In genomic region chr4:121240637-121241611, GRCm38 (mm10) we compare ENCODE assay signal across 9 mouse cellular contexts. TPM values are rescaled to one million over a fixed set of nuclear protein-coding genes. Genes with fewer than 3 reads are reported as not detected.
DNase-seq lines count a peak whose midpoint lies in the region; ATAC-seq and TF ChIP-seq lines count a peak whose summit lies in the region.
"Had no signal": no experiment of that assay in that cellular context is flagged by ENCODE, and none has a peak within 500 bp of the region (broad histone marks: within the 10 kb centered on the region; RNA-seq: fewer than 3 reads in every experiment).

No protein-coding gene starts in this region.

- no peaks in the 10 kb centered on the region for H3K27me3 ChIP-seq in hindbrain, embryonic 12.5 days
- H3K27me3 ChIP-seq: stomach, embryonic 15.5 days had no signal

- no peak overlapping the region for H3K4me2 ChIP-seq in hindbrain, embryonic 12.5 days (replicated peaks)
- H3K4me2 ChIP-seq: stomach, embryonic 15.5 days had no signal

- peak; percentile 52; the same call in 1 of the 2 replicates for ATAC-seq in hindbrain, embryonic 12.5 days (ENCODE audit: low FRiP score)

- in situ Hi-C loops in ES-E14 (cut with MboI; ENCODE audit: low sequenced_read_pairs in 2 of 2, unreplicated experiment in 2 of 2), result no loop called here

- 44% methylated on average over 14 of the region's 14 CpGs for WGBS in hindbrain, embryonic 12.5 days

- peaks cover 2 to 7% of the 10 kb centered on the region in 2 experiments; a peak in 2 of 4 replicates for H3K4me1 ChIP-seq in ES-E14 (ENCODE audit: control insufficient read depth in 2 of 2, insufficient read depth in 2 of 2, low read length in 2 of 2, poor library complexity in 1 of 2)
- H3K4me1 ChIP-seq in hindbrain, embryonic 12.5 days, result no peaks in the 10 kb centered on the region
- H3K4me1 ChIP-seq: stomach, embryonic 15.5 days had no signal

- H3K36me3 ChIP-seq in ES-E14 (ENCODE audit: control insufficient read depth, insufficient read depth, low read length, poor library complexity, severe bottlenecking), result no peaks in the 10 kb centered on the region
- H3K36me3 ChIP-seq in hindbrain, embryonic 12.5 days, result no peaks in the 10 kb centered on the region
- H3K36me3 ChIP-seq: stomach, embryonic 15.5 days had no signal

- no peak overlapping the region for H3K9ac ChIP-seq in ES-E14 (ENCODE audit: insufficient read depth, low read depth, low read length, poor library complexity, severe bottlenecking)
- H3K9ac ChIP-seq in hindbrain, embryonic 12.5 days, result no peak overlapping the region
- H3K9ac ChIP-seq: stomach, embryonic 15.5 days had no signal

- intact Hi-C loops in gastrocnemius, postnatal 36 days (cut with DNase I), result no loop called here

- no peaks in the 10 kb centered on the region for H3K9me3 ChIP-seq in ES-E14 (ENCODE audit: control insufficient read depth, insufficient read depth, low read depth, low read length)
- no peaks in the 10 kb centered on the region for H3K9me3 ChIP-seq in hindbrain, embryonic 12.5 days (replicated peaks)
- H3K9me3 ChIP-seq: stomach, embryonic 15.5 days had no signal

- no peak overlapping the region for H3K27ac ChIP-seq in ES-E14 (ENCODE audit: insufficient read depth, low read depth, low read length, poor library complexity, severe bottlenecking)
- no peak overlapping the region for H3K27ac ChIP-seq in hindbrain, embryonic 12.5 days
- H3K27ac ChIP-seq: stomach, embryonic 15.5 days had no signal

- DNase-seq in kidney, postnatal 4 days, result peak; percentile 14 to 28
- no peak for DNase-seq in kidney, postnatal 25 days
- DNase-seq in ES-E14 (ENCODE audit: low read depth, low spot score), result peak; percentile 65
- DNase-seq in c-Kit-positive CD71-negative TER-119-negative erythroid progenitor cells, embryonic 14.5 days (ENCODE audit: low read depth), result peak; percentile 67
- DNase-seq in naive thymus-derived CD4-positive, alpha-beta T cell, adult 2 months (ENCODE audit: low read depth), result peak; percentile 52
- no peak for DNase-seq in gastrocnemius, adult 8-10 months (ENCODE audit: low spot score in 2 of 2)
- DNase-seq in gastrocnemius, postnatal 36 days, result no peak

- H3K4me3 ChIP-seq in ES-E14 (ENCODE audit: insufficient read depth in 1 of 2, low read depth in 1 of 2, low read length in 2 of 2, poor library complexity in 1 of 2, severe bottlenecking in 1 of 2), result no peak overlapping the region
- no peak overlapping the region for H3K4me3 ChIP-seq in hindbrain, embryonic 12.5 days
- H3K4me3 ChIP-seq: stomach, embryonic 15.5 days had no signal

TF ChIP-seq in ES-E14, 5 proteins besides CTCF, POLR2A, EP300 and RAD21:
- TF ChIP-seq ZNF384 (IDR thresholded peaks at IDR 0.05; ENCODE audit: low read depth, low read length), result no peak
- peak; percentile 79 for TF ChIP-seq ZC3H11A (IDR thresholded peaks at IDR 0.05; ENCODE audit: borderline replicate concordance, low read depth, low read length)
- no peak for TF ChIP-seq HCFC1 (IDR thresholded peaks at IDR 0.05; ENCODE audit: borderline replicate concordance, insufficient read depth, low read length)
- TF ChIP-seq CHD2 (IDR thresholded peaks at IDR 0.05; ENCODE audit: low read depth, low read length), result no peak
TF ChIP-seq in ES-E14: peak in this region for 1.

RNA-seq across cellular contexts. Expression of gene Rlf, which starts 26.0 kb away (rescaled TPM):
- total RNA-seq in ES-E14 (2012; rRNA removed), result 37.4 and 45.8 TPM in 2 replicates
- 39.7 and 39.9 TPM in 2 replicates for polyA plus RNA-seq in hindbrain, embryonic 12.5 days (2016; fragmentation: Nextera tagmentation; extraction: Ambion mirVana)
- total RNA-seq in gastrocnemius, adult 8-10 months (2022), result 1 to 10 TPM; 7.6 to 9.3 (median 8.5) TPM
- 1 to 10 TPM; 6.8 to 7.6 TPM for total RNA-seq in gastrocnemius, postnatal 36 days (2021)

Comparison
In these comparisons a context has a peak if more than half of its experiments do, and no peak if none do; other contexts are left out.
1. DNase-seq: peak in kidney, postnatal 4 days (2 of 2), ES-E14 (single experiment), c-Kit-positive CD71-negative TER-119-negative erythroid progenitor cells, embryonic 14.5 days (single experiment) and naive thymus-derived CD4-positive, alpha-beta T cell, adult 2 months (single experiment); none in kidney, postnatal 25 days (0 of 2), gastrocnemius, adult 8-10 months (0 of 2) and gastrocnemius, postnatal 36 days (0 of 2).